Mouse (Mus musculus): ENCODE data around the gene Atxn3.

DNA sequence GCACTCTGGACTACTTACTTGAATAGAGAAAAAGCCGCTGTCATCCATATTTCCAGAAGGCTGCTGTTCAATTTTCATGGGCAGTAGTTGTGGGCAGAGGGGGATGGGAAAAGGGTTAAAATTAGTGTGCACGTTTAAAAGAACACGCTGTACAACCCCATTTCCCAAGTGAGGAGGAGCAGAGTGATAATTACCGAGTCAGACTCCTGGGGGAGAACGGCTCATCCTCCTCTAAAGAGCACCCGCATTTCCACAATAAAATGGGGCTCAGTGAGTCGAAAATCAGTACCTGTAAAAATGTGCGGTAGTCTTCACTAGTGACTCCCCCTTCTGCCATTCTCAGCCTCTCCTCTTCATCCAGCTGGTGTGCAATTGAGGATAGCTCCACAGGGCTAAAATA is 10.1 kb downstream of the Atxn3 start:
- TF ChIP-seq CTCF (IDR thresholded peaks at IDR 0.05; ENCODE audit: low read depth, low read length) (no peak), POLR2A (IDR thresholded peaks at IDR 0.05; ENCODE audit: extremely low read depth, insufficient read depth, low read length) (no peak)
